Mouse (Mus musculus): ENCODE measurements around the gene Resf1.

- TF ChIP-seq POLR2A (IDR thresholded peaks at IDR 0.05; ENCODE audit: borderline replicate concordance, extremely low read depth, insufficient read depth, insufficient read length, poor library complexity, severe bottlenecking): no peak
- TF ChIP-seq CTCF (IDR thresholded peaks at IDR 0.05; ENCODE audit: borderline replicate concordance, extremely low read depth, insufficient read depth, insufficient read length): no peak
Observed at GRCm38 (mm10) chr6:149337990-149338389, 28.8 kb downstream of the Resf1 start.

Measured in brain, embryonic 14.5 days (tissue).